Mouse (Mus musculus) myocyte (in vitro differentiated cells): Measurements from ENCODE around the gene Gm17416.

Experiments used
- CEBPB ChIP-seq: IDR thresholded peaks from 2 replicates; pipeline ENCODE4 v1.6.1; 2011; ENCODE audit warnings: mild to moderate bottlenecking, moderate library complexity; ENCODE audit not compliant: poor library complexity, insufficient read depth, severe bottlenecking
- E2F4 ChIP-seq: IDR thresholded peaks from one replicate; pipeline ENCODE4 v1.6.1; 2011; ENCODE audit warnings: mild to moderate bottlenecking, control low read depth, moderate library complexity; ENCODE audit not compliant: insufficient read depth
- MAX ChIP-seq: IDR thresholded peaks from one replicate; pipeline ENCODE4 v1.6.1; 2011; ENCODE audit warnings: low read depth, mild to moderate bottlenecking, control low read depth
- MYOD1 ChIP-seq, 3 experiments: IDR thresholded peaks; one replicate each; pipeline ENCODE4 v1.6.1; 2011; ENCODE audit warnings: control low read depth in 2 of 3, low read depth in 2 of 3, mild to moderate bottlenecking in 2 of 3, moderate library complexity in 1 of 3; ENCODE audit not compliant: insufficient read length in 2 of 3, control insufficient read depth in 1 of 3
- MYOG ChIP-seq, 3 experiments: IDR thresholded peaks; one replicate each; pipeline ENCODE4 v1.6.1; 2011; ENCODE audit warnings: control low read depth in 2 of 3, low read depth in 2 of 3, mild to moderate bottlenecking in 2 of 3; ENCODE audit not compliant: insufficient read length in 2 of 3, control insufficient read depth in 1 of 3, insufficient read depth in 1 of 3
- POLR2A ChIP-seq: IDR thresholded peaks from one replicate; pipeline ENCODE4 v1.6.1; 2011; ENCODE audit warnings: low read depth, mild to moderate bottlenecking, control low read depth, moderate library complexity; ENCODE audit not compliant: insufficient read length
- POLR2AphosphoS2 ChIP-seq: IDR thresholded peaks from one replicate; pipeline ENCODE4 v1.6.1; 2011; ENCODE audit warnings: low read depth, control low read depth; ENCODE audit not compliant: insufficient read length
- REST ChIP-seq: IDR thresholded peaks from one replicate; pipeline ENCODE4 v1.6.1; 2011; ENCODE audit warnings: mild to moderate bottlenecking, control low read depth, moderate library complexity; ENCODE audit not compliant: insufficient read depth, insufficient read length
- SRF ChIP-seq: IDR thresholded peaks from one replicate; pipeline ENCODE4 v1.6.1; 2011; ENCODE audit warnings: low read depth; ENCODE audit not compliant: control insufficient read depth, insufficient read length
- TCF12 ChIP-seq: IDR thresholded peaks from one replicate; pipeline ENCODE4 v1.6.1; 2011; ENCODE audit warnings: mild to moderate bottlenecking, control low read depth; ENCODE audit not compliant: poor library complexity, insufficient read depth, severe bottlenecking
- TCF3 ChIP-seq: IDR thresholded peaks from one replicate; pipeline ENCODE4 v1.6.1; 2011; ENCODE audit warnings: low read depth, control low read depth; ENCODE audit not compliant: insufficient read length
- USF1 ChIP-seq: IDR thresholded peaks from one replicate; pipeline ENCODE4 v1.6.1; 2011; ENCODE audit warnings: low read depth, mild to moderate bottlenecking, control low read depth, moderate library complexity

- TF ChIP-seq POLR2A = no peak
- no peak for TF ChIP-seq TCF12
- no peak for TF ChIP-seq CEBPB
- no peak for TF ChIP-seq MAX
- TF ChIP-seq E2F4 = no peak
- no peak for TF ChIP-seq TCF3
- no peak for TF ChIP-seq POLR2AphosphoS2
- TF ChIP-seq USF1 = no peak
- no peak for TF ChIP-seq MYOD1 (IDR thresholded peaks at IDR 0.05; ENCODE audit: control insufficient read depth in 1 of 3, insufficient read length in 2 of 3, low read depth in 2 of 3)
- no peak for TF ChIP-seq SRF
- TF ChIP-seq MYOG (IDR thresholded peaks at IDR 0.05; ENCODE audit: control insufficient read depth in 1 of 3, insufficient read depth in 1 of 3, insufficient read length in 2 of 3, low read depth in 2 of 3) = no peak
- no peak for TF ChIP-seq REST
Measured at GRCm38 (mm10) chr2:152569038-152569437, at the start of gene Gm17416.
